Mouse (Mus musculus) hindbrain, embryonic 10.5 days (tissue): ENCODE data around the gene Stk16. TPM values are rescaled to one million over a fixed set of nuclear protein-coding genes. Genes with fewer than 3 reads are reported as not detected.

Source experiments
- polyA plus RNA-seq: library from polyadenylated mRNA; unstranded; fragments of >200 nt; fragmentation: Nextera tagmentation; extraction: Ambion mirVana; gene quantifications from 2 replicates; pipeline ENCODE4 v1.2.1, GENCODE M21; 2016

Gene Stk16
- polyA plus RNA-seq, 1 experiment from 2014 or later, result 153 TPM

Other genes starting within 250 kb of the Stk16 start
- gene Nhej1, start 85.6 kb upstream of the Stk16 start, polyA plus RNA-seq, result 14.1 and 14.7 TPM in 2 replicates
- not detected in 2 replicates for gene Slc23a3, start 76.9 kb upstream of the Stk16 start, polyA plus RNA-seq
- 53.5 and 67.2 TPM in 2 replicates for gene Cnppd1, start 68.1 kb upstream of the Stk16 start, polyA plus RNA-seq
- 46.0 and 63.4 TPM in 2 replicates for gene Retreg2, start 68.1 kb upstream of the Stk16 start, polyA plus RNA-seq
- gene Zfand2b, start 42.2 kb upstream of the Stk16 start, polyA plus RNA-seq, result 38.0 and 43.8 TPM in 2 replicates
- gene Abcb6, start 30.4 kb upstream of the Stk16 start, polyA plus RNA-seq, result 32.6 and 35.7 TPM in 2 replicates
- 21.6 and 23.8 TPM in 2 replicates for gene Ankzf1, start 18.7 kb upstream of the Stk16 start, polyA plus RNA-seq
- gene Atg9a, start 18.6 kb upstream of the Stk16 start, polyA plus RNA-seq, result 23.1 and 32.1 TPM in 2 replicates
- gene Glb1l, start within 50 bp of the Stk16 start, polyA plus RNA-seq, result 14.5 and 19.9 TPM in 2 replicates
- gene Tuba4a, start 9.0 kb downstream of the Stk16 start, polyA plus RNA-seq, result 10.8 and 19.4 TPM in 2 replicates
- not detected in 2 replicates for gene A630095N17Rik, start 21.3 kb downstream of the Stk16 start, polyA plus RNA-seq
- 28.9 and 37.5 TPM in 2 replicates for gene Dnajb2, start 25.6 kb downstream of the Stk16 start, polyA plus RNA-seq
- 3.9 and 7.9 TPM in 2 replicates for gene Ptprn, start 53.7 kb downstream of the Stk16 start, polyA plus RNA-seq
- gene Resp18, start 67.6 kb downstream of the Stk16 start, polyA plus RNA-seq, result 7.5 and 22.3 TPM in 2 replicates
- gene Dnpep, start 107.2 kb downstream of the Stk16 start, polyA plus RNA-seq, result 154 and 199 TPM in 2 replicates
- gene Des, start 149.5 kb downstream of the Stk16 start, polyA plus RNA-seq, result 3.8 and 4.5 TPM in 2 replicates
- 19.0 and 20.2 TPM in 2 replicates for gene Speg, start 164.5 kb downstream of the Stk16 start, polyA plus RNA-seq
- gene Gmppa, start 225.1 kb downstream of the Stk16 start, polyA plus RNA-seq, result 62.3 and 91.2 TPM in 2 replicates
- 3.8 and 9.3 TPM in 2 replicates for gene Asic4, start 239.6 kb downstream of the Stk16 start, polyA plus RNA-seq